In genomic region chr11:61180361-61180760, GRCm38 (mm10) we compare ENCODE assay signal across 17 mouse cellular contexts. TPM values are rescaled to one million over a fixed set of nuclear protein-coding genes. Genes with fewer than 3 reads are reported as not detected.
DNase-seq lines count a peak whose midpoint lies in the region; ATAC-seq lines count a peak whose summit lies in the region.
"Had no signal": no experiment of that assay in that cellular context is flagged by ENCODE, and none has a peak within 500 bp of the region (broad histone marks: within the 10 kb centered on the region; RNA-seq: fewer than 3 reads in every experiment).

No protein-coding gene starts in this region.

- no peak for ATAC-seq in forebrain, embryonic 15.5 days (replicated peaks)
- no peak for ATAC-seq in limb, embryonic 12.5 days (ENCODE audit: insufficient number of reproducible peaks, insufficient read depth, low FRiP score, low TSS enrichment, low read depth)
- ATAC-seq in embryonic facial prominence, embryonic 15.5 days (ENCODE audit: insufficient number of reproducible peaks, low FRiP score, low TSS enrichment, low read depth), result peak; percentile 40; the same call in 1 of the 2 replicates
- ATAC-seq: intestine, embryonic 16.5 days had no signal

- H3K4me3 ChIP-seq in forebrain, embryonic 15.5 days, result no peak overlapping the region
- no peak overlapping the region for H3K4me3 ChIP-seq in forebrain, embryonic 10.5 days
- H3K4me3 ChIP-seq in limb, embryonic 12.5 days (replicated peaks), result no peak overlapping the region
- no peak overlapping the region for H3K4me3 ChIP-seq in limb, embryonic 10.5 days
- no peak overlapping the region for H3K4me3 ChIP-seq in embryonic facial prominence, embryonic 15.5 days (replicated peaks)
- H3K4me3 ChIP-seq: liver, embryonic 15.5 days; midbrain, embryonic 10.5 days had no signal

- no peak overlapping the region for H3K9ac ChIP-seq in forebrain, embryonic 15.5 days (replicated peaks)
- H3K9ac ChIP-seq in limb, embryonic 12.5 days (replicated peaks), result no peak overlapping the region
- no peak overlapping the region for H3K9ac ChIP-seq in embryonic facial prominence, embryonic 15.5 days
- H3K9ac ChIP-seq: liver, embryonic 15.5 days had no signal

- H3K4me1 ChIP-seq in forebrain, embryonic 15.5 days, result 0 out of 2 replicates have a peak, but pooled peaks cover 7% of the 10 kb centered on the region
- peaks cover 9% of the 10 kb centered on the region for H3K4me1 ChIP-seq in forebrain, embryonic 10.5 days
- H3K4me1 ChIP-seq in limb, embryonic 12.5 days (replicated peaks), result peaks cover 9% of the 10 kb centered on the region; the same call in 1 of the 2 replicates
- H3K4me1 ChIP-seq in limb, embryonic 10.5 days, result peaks cover 6% of the 10 kb centered on the region
- peaks cover 10% of the 10 kb centered on the region for H3K4me1 ChIP-seq in embryonic facial prominence, embryonic 15.5 days

- H3K27ac ChIP-seq in forebrain, embryonic 15.5 days (replicated peaks), result peak overlapping the region; percentile 67
- H3K27ac ChIP-seq in forebrain, embryonic 10.5 days, result no peak overlapping the region
- H3K27ac ChIP-seq in limb, embryonic 12.5 days, result peak overlapping the region; percentile 51
- H3K27ac ChIP-seq in limb, embryonic 10.5 days, result no peak overlapping the region
- H3K27ac ChIP-seq in embryonic facial prominence, embryonic 15.5 days (replicated peaks), result peak overlapping the region; percentile 75
- H3K27ac ChIP-seq: liver, embryonic 15.5 days; midbrain, embryonic 10.5 days had no signal

- no peaks in the 10 kb centered on the region for H3K9me3 ChIP-seq in forebrain, embryonic 15.5 days
- no peaks in the 10 kb centered on the region for H3K9me3 ChIP-seq in forebrain, embryonic 10.5 days
- H3K9me3 ChIP-seq in limb, embryonic 12.5 days, result 0 out of 2 replicates have a peak, but pooled peaks cover 2% of the 10 kb centered on the region
- H3K9me3 ChIP-seq in limb, embryonic 10.5 days (replicated peaks), result no peaks in the 10 kb centered on the region
- H3K9me3 ChIP-seq in embryonic facial prominence, embryonic 15.5 days (replicated peaks), result no peaks in the 10 kb centered on the region
- H3K9me3 ChIP-seq: G1E; liver, embryonic 15.5 days; midbrain, embryonic 10.5 days had no signal

- DNase-seq in forebrain, embryonic 10.5 days (ENCODE audit: extremely low spot score, low spot score), result no peak
- DNase-seq in limb, embryonic 10.5 days (ENCODE audit: low spot score), result no peak
- DNase-seq in telencephalon, adult 2 months (ENCODE audit: low read depth, low spot score), result peak; percentile 60
- no peak for DNase-seq in spleen, postnatal 10 days (ENCODE audit: low spot score in 2 of 2)
- DNase-seq: cerebellum, adult 11-12 months; gastrocnemius, postnatal 10 days; heart, postnatal 14 days; kidney, postnatal 4 days; lung, postnatal 14 days had no signal

- no peaks in the 10 kb centered on the region for H3K27me3 ChIP-seq in forebrain, embryonic 15.5 days
- H3K27me3 ChIP-seq in forebrain, embryonic 10.5 days (ENCODE audit: poor library complexity, severe bottlenecking), result no peaks in the 10 kb centered on the region
- H3K27me3 ChIP-seq in limb, embryonic 12.5 days, result no peaks in the 10 kb centered on the region
- H3K27me3 ChIP-seq in limb, embryonic 10.5 days (ENCODE audit: low read depth, poor library complexity, severe bottlenecking), result no peaks in the 10 kb centered on the region; the same call in 1 of the 2 replicates
- H3K27me3 ChIP-seq in embryonic facial prominence, embryonic 15.5 days, result no peaks in the 10 kb centered on the region

- 63% methylated on average over 3 of the region's 3 CpGs for WGBS in forebrain, embryonic 15.5 days
- WGBS in forebrain, embryonic 10.5 days, result 90% methylated on average over 3 of the region's 3 CpGs
- WGBS in limb, embryonic 12.5 days, result 63% methylated on average over 3 of the region's 3 CpGs
- 89% methylated on average over 3 of the region's 3 CpGs for WGBS in limb, embryonic 10.5 days
- WGBS in embryonic facial prominence, embryonic 15.5 days, result 33% methylated on average over 3 of the region's 3 CpGs

- no peaks in the 10 kb centered on the region for H3K36me3 ChIP-seq in forebrain, embryonic 15.5 days
- no peaks in the 10 kb centered on the region for H3K36me3 ChIP-seq in forebrain, embryonic 10.5 days (replicated peaks)
- no peaks in the 10 kb centered on the region for H3K36me3 ChIP-seq in limb, embryonic 12.5 days
- no peaks in the 10 kb centered on the region for H3K36me3 ChIP-seq in limb, embryonic 10.5 days
- H3K36me3 ChIP-seq in embryonic facial prominence, embryonic 15.5 days, result no peaks in the 10 kb centered on the region
- H3K36me3 ChIP-seq: G1E; liver, embryonic 15.5 days; midbrain, embryonic 10.5 days had no signal

- 0 out of 2 replicates have a peak overlapping the region, but pooled peaks have one; percentile 17 for H3K4me2 ChIP-seq in forebrain, embryonic 15.5 days (replicated peaks)
- no peak overlapping the region for H3K4me2 ChIP-seq in limb, embryonic 12.5 days
- no peak overlapping the region for H3K4me2 ChIP-seq in embryonic facial prominence, embryonic 15.5 days (replicated peaks)
- H3K4me2 ChIP-seq: liver, embryonic 15.5 days had no signal

RNA-seq across cellular contexts. Expression of gene Usp22, which starts 5.5 kb away (rescaled TPM):
- 419 and 436 TPM in 2 replicates for polyA plus RNA-seq in forebrain, embryonic 15.5 days (2015; fragmentation: Nextera tagmentation; extraction: Ambion mirVana)
- polyA plus RNA-seq in forebrain, embryonic 10.5 days (2016; fragmentation: Nextera tagmentation; extraction: Ambion mirVana), result 177 and 178 TPM in 2 replicates
- 196 and 199 TPM in 2 replicates for polyA plus RNA-seq in limb, embryonic 12.5 days (2016; fragmentation: Nextera tagmentation; extraction: Ambion mirVana)
- 139 and 168 TPM in 2 replicates for polyA plus RNA-seq in limb, embryonic 10.5 days (2016; fragmentation: Nextera tagmentation; extraction: Ambion mirVana)
- polyA plus RNA-seq in embryonic facial prominence, embryonic 15.5 days (2015; fragmentation: Nextera tagmentation; extraction: Ambion mirVana), result 131 and 140 TPM in 2 replicates

RNA-seq across cellular contexts. Expression of gene Aldh3a1, which starts 27.0 kb away (rescaled TPM):
- polyA plus RNA-seq in forebrain, embryonic 15.5 days (2015; fragmentation: Nextera tagmentation; extraction: Ambion mirVana), result 0.14 and 0.28 TPM in 2 replicates
- polyA plus RNA-seq in forebrain, embryonic 10.5 days (2016; fragmentation: Nextera tagmentation; extraction: Ambion mirVana), result not detected in 2 replicates
- 0.46 and 0.47 TPM in 2 replicates for polyA plus RNA-seq in limb, embryonic 12.5 days (2016; fragmentation: Nextera tagmentation; extraction: Ambion mirVana)
- polyA plus RNA-seq in limb, embryonic 10.5 days (2016; fragmentation: Nextera tagmentation; extraction: Ambion mirVana), result not detected in 2 replicates
- 3.6 and 5.4 TPM in 2 replicates for polyA plus RNA-seq in embryonic facial prominence, embryonic 15.5 days (2015; fragmentation: Nextera tagmentation; extraction: Ambion mirVana)
- polyA plus RNA-seq: G1E; midbrain, embryonic 10.5 days had no signal

RNA-seq across cellular contexts. Expression of gene Tnfrsf13b, which starts 53.8 kb away (rescaled TPM):
- polyA plus RNA-seq in forebrain, embryonic 15.5 days (2015; fragmentation: Nextera tagmentation; extraction: Ambion mirVana), result 0.78 and 0.91 TPM in 2 replicates
- 0.63 and 1.3 TPM in 2 replicates for polyA plus RNA-seq in forebrain, embryonic 10.5 days (2016; fragmentation: Nextera tagmentation; extraction: Ambion mirVana)
- 0.69 and 0.76 TPM in 2 replicates for polyA plus RNA-seq in limb, embryonic 12.5 days (2016; fragmentation: Nextera tagmentation; extraction: Ambion mirVana)
- 0.39 TPM in 2 replicates for polyA plus RNA-seq in limb, embryonic 10.5 days (2016; fragmentation: Nextera tagmentation; extraction: Ambion mirVana)
- 2.2 and 3.2 TPM in 2 replicates for polyA plus RNA-seq in embryonic facial prominence, embryonic 15.5 days (2015; fragmentation: Nextera tagmentation; extraction: Ambion mirVana)
- polyA plus RNA-seq: C2C12 had no signal

Comparison
In these comparisons a context has a peak if more than half of its experiments do, and no peak if none do; other contexts are left out.
1. H3K27ac ChIP-seq: peak in forebrain, embryonic 15.5 days (single experiment), limb, embryonic 12.5 days (single experiment) and embryonic facial prominence, embryonic 15.5 days (single experiment); none in forebrain, embryonic 10.5 days (single experiment) and limb, embryonic 10.5 days (single experiment).